Mouse (Mus musculus) forebrain, embryonic 12.5 days (tissue): Measurements from ENCODE around the gene Olfr74. TPM values are rescaled to one million over a fixed set of nuclear protein-coding genes. Genes with fewer than 3 reads are reported as not detected.
"Not testable (repeated sequence)": the region's sequence is repeated elsewhere in the genome, so short reads cannot be mapped to it uniquely, and the experiment has no call there.

Source experiments
- ATAC-seq: fragments of 200-750 bp; cut with Nextera tagmentation; 2 replicates; pipeline ENCODE4 v1.8.0; 2017; ENCODE audit warnings: moderate TSS enrichment; ENCODE audit not compliant: low FRiP score
- H3K27ac ChIP-seq: fragments of 300-500 bp; sonication (generic); 2 replicates; pipeline ENCODE4 v1.5.1; 2016; ENCODE audit warnings: mild to moderate bottlenecking
- H3K27me3 ChIP-seq: fragments of 300-500 bp; sonication (generic); 2 replicates; pipeline ENCODE4 v1.6.1; 2016; ENCODE audit warnings: mild to moderate bottlenecking
- H3K36me3 ChIP-seq: fragments of 300-500 bp; sonication (generic); replicated peaks from 2 replicates; pipeline ENCODE4 v1.6.1; 2016; ENCODE audit warnings: mild to moderate bottlenecking
- H3K4me1 ChIP-seq: fragments of 300-500 bp; sonication (generic); 2 replicates; pipeline ENCODE4 v1.6.1; 2016
- H3K4me2 ChIP-seq: fragments of 300-500 bp; sonication (generic); 2 replicates; pipeline ENCODE4 v1.6.1; 2016; ENCODE audit warnings: mild to moderate bottlenecking, moderate library complexity
- H3K4me3 ChIP-seq: fragments of 300-500 bp; sonication (generic); replicated peaks from 2 replicates; pipeline ENCODE4 v1.5.1; 2016; ENCODE audit warnings: mild to moderate bottlenecking
- H3K9ac ChIP-seq: fragments of 300-500 bp; sonication (generic); 2 replicates; pipeline ENCODE4 v1.6.1; 2016; ENCODE audit warnings: mild to moderate bottlenecking
- H3K9me3 ChIP-seq: fragments of 300-500 bp; sonication (generic); 2 replicates; pipeline ENCODE4 v1.6.1; 2016
- WGBS: fragments of 180-500 bp; shearing (Covaris S2); methylation state at CpG from one replicate; pipeline ENCODE4 v1.1.7; 2016; 5-methylcytosine and 5-hydroxymethylcytosine counted together
- polyA plus RNA-seq: library from polyadenylated mRNA; unstranded; fragments of >200 nt; fragmentation: Nextera tagmentation; extraction: Ambion mirVana; gene quantifications from 2 replicates; pipeline ENCODE4 v1.2.1, GENCODE M21; 2016

Gene Olfr74
- not detected in 2 replicates for polyA plus RNA-seq

GRCm38 (mm10) chr2:87974563-87974962 lies at the start of gene Olfr74:
TSS of gene Olfr74 (minus strand) at chr2:87974663.
- 80% methylated on average over 3 of the region's 3 CpGs for WGBS
- ATAC-seq = no peak
- H3K4me3 ChIP-seq = no peak within 1 kb of the TSS
- no peaks in the 10 kb centered on the region for H3K4me1 ChIP-seq
- H3K36me3 ChIP-seq = no peaks in the 10 kb centered on the region
- H3K4me2 ChIP-seq = no peak within 1 kb of the TSS
- H3K9me3 ChIP-seq = no peaks in the 10 kb centered on the region
- no peak within 1 kb of the TSS for H3K9ac ChIP-seq
- no peaks in the 10 kb centered on the region for H3K27me3 ChIP-seq
- no peak within 1 kb of the TSS for H3K27ac ChIP-seq

- ATAC-seq, H3K9me3 ChIP-seq, H3K4me2 ChIP-seq, H3K4me3 ChIP-seq, H3K4me1 ChIP-seq, H3K36me3 ChIP-seq, H3K9ac ChIP-seq, H3K27me3 ChIP-seq, H3K27ac ChIP-seq: not testable (repeated sequence)
- 89% methylated on average over 1 of the region's 1 CpGs for WGBS
These were observed 48.0 kb upstream of the Olfr74 start, which contains the start of gene Olfr1161 for GRCm38 (mm10) chr2:88022474-88022873. TSS of gene Olfr1161 (plus strand) at chr2:88022774.

GRCm38 (mm10) chr2:88007515-88008318 lies 33.3 kb upstream of the Olfr74 start, which contains the start of gene Olfr1160:
TSS of gene Olfr1160 (minus strand) at chr2:88008268.
- H3K4me1 ChIP-seq = no peaks in the 10 kb centered on the region
- H3K4me3 ChIP-seq = no peak within 1 kb of the TSS
- H3K9me3 ChIP-seq = no peaks in the 10 kb centered on the region
- no peaks in the 10 kb centered on the region for H3K27me3 ChIP-seq
- H3K9ac ChIP-seq = no peak within 1 kb of the TSS
- H3K4me2 ChIP-seq = no peak within 1 kb of the TSS
- no peaks in the 10 kb centered on the region for H3K36me3 ChIP-seq
- H3K27ac ChIP-seq = no peak within 1 kb of the TSS
- no peak for ATAC-seq

GRCm38 (mm10) chr2:87989813-87990212 lies 15.3 kb upstream of the Olfr74 start, which contains the start of gene Olfr1158:
TSS of gene Olfr1158 (plus strand) at chr2:87990113.
- Histone ChIP-seq H3K9ac (no peak within 1 kb of the TSS), H3K4me1 (no peaks in the 10 kb centered on the region), H3K27me3 (no peaks in the 10 kb centered on the region), H3K9me3 (no peaks in the 10 kb centered on the region), H3K27ac (no peak within 1 kb of the TSS), H3K36me3 (no peaks in the 10 kb centered on the region), H3K4me2 (no peak within 1 kb of the TSS), H3K4me3 (no peak within 1 kb of the TSS)
- ATAC-seq = no peak

GRCm38 (mm10) chr2:87968199-87968598 lies 6.3 kb downstream of the Olfr74 start, which contains the start of gene Olfr1157:
TSS of gene Olfr1157 (minus strand) at chr2:87968299.
- no peak for ATAC-seq
- Histone ChIP-seq H3K9ac (no peak within 1 kb of the TSS), H3K27me3 (no peaks in the 10 kb centered on the region), H3K36me3 (no peaks in the 10 kb centered on the region), H3K4me2 (no peak within 1 kb of the TSS), H3K27ac (no peak within 1 kb of the TSS), H3K4me1 (no peaks in the 10 kb centered on the region), H3K4me3 (no peak within 1 kb of the TSS), H3K9me3 (no peaks in the 10 kb centered on the region)
- 92% methylated on average over 4 of the region's 4 CpGs for WGBS

- no peaks in the 10 kb centered on the region for H3K27me3 ChIP-seq
- no peaks in the 10 kb centered on the region for H3K4me1 ChIP-seq
- no peak for ATAC-seq
- no peaks in the 10 kb centered on the region for H3K9me3 ChIP-seq
- H3K36me3 ChIP-seq = no peaks in the 10 kb centered on the region
- H3K4me2 ChIP-seq = no peak within 1 kb of the TSS
- no peak within 1 kb of the TSS for H3K4me3 ChIP-seq
- H3K9ac ChIP-seq = no peak within 1 kb of the TSS
- H3K27ac ChIP-seq = no peak within 1 kb of the TSS
These were observed 21.5 kb downstream of the Olfr74 start, which contains the start of gene Olfr1156 for GRCm38 (mm10) chr2:87953000-87953399. TSS of gene Olfr1156 (minus strand) at chr2:87953100.

- Histone ChIP-seq H3K9me3 (no peaks in the 10 kb centered on the region), H3K4me1 (no peaks in the 10 kb centered on the region), H3K36me3 (no peaks in the 10 kb centered on the region), H3K27me3 (no peaks in the 10 kb centered on the region), H3K4me2 (no peak within 1 kb of the TSS), H3K4me3 (no peak within 1 kb of the TSS), H3K9ac (no peak within 1 kb of the TSS), H3K27ac (no peak within 1 kb of the TSS)
- 88% methylated on average over 1 of the region's 1 CpGs for WGBS
- no peak for ATAC-seq
These were observed 29.4 kb downstream of the Olfr74 start, which contains the start of gene Olfr1155 for GRCm38 (mm10) chr2:87945037-87945436. TSS of gene Olfr1155 (minus strand) at chr2:87945137.

Other genes with a start within 250 kb of the Olfr74 start
- gene Olfr1138, start 234.7 kb downstream of the Olfr74 start, polyA plus RNA-seq = not detected in 2 replicates
- gene Olfr1140, start 230.9 kb downstream of the Olfr74 start, polyA plus RNA-seq = not detected in 2 replicates
- gene Olfr1141, start 220.7 kb downstream of the Olfr74 start, polyA plus RNA-seq = not detected in 2 replicates
- not detected in 2 replicates for gene Olfr152, start 195.2 kb downstream of the Olfr74 start, polyA plus RNA-seq
- gene Olfr1143, start 174.1 kb downstream of the Olfr74 start, polyA plus RNA-seq = not detected in 2 replicates
- not detected in 2 replicates for gene Olfr1145, start 164.8 kb downstream of the Olfr74 start, polyA plus RNA-seq
- not detected in 2 replicates for gene Olfr1148, start 144.1 kb downstream of the Olfr74 start, polyA plus RNA-seq
- gene Olfr1150-ps1, start 130.7 kb downstream of the Olfr74 start, polyA plus RNA-seq = not detected in 2 replicates
- not detected in 2 replicates for gene Olfr1151, start 118.8 kb downstream of the Olfr74 start, polyA plus RNA-seq
- gene Olfr1152, start 108.2 kb downstream of the Olfr74 start, polyA plus RNA-seq = not detected in 2 replicates
- not detected in 2 replicates for gene Olfr1153, start 79.7 kb downstream of the Olfr74 start, polyA plus RNA-seq
- not detected in 2 replicates for gene Olfr1154, start 69.5 kb downstream of the Olfr74 start, polyA plus RNA-seq
- not detected in 2 replicates for gene Olfr1155, start 29.5 kb downstream of the Olfr74 start, polyA plus RNA-seq
- not detected in 2 replicates for gene Olfr1156, start 21.6 kb downstream of the Olfr74 start, polyA plus RNA-seq
- gene Olfr1157, start 6.4 kb downstream of the Olfr74 start, polyA plus RNA-seq = not detected in 2 replicates
- gene Olfr1158, start 15.4 kb upstream of the Olfr74 start, polyA plus RNA-seq = not detected in 2 replicates
- not detected in 2 replicates for gene Olfr1160, start 33.6 kb upstream of the Olfr74 start, polyA plus RNA-seq
- gene Olfr1161, start 48.1 kb upstream of the Olfr74 start, polyA plus RNA-seq = not detected in 2 replicates
- gene Olfr73, start 63.0 kb upstream of the Olfr74 start, polyA plus RNA-seq = not detected in 2 replicates
- gene Olfr1162, start 76.5 kb upstream of the Olfr74 start, polyA plus RNA-seq = not detected in 2 replicates
- not detected in 2 replicates for gene Olfr1163, start 97.2 kb upstream of the Olfr74 start, polyA plus RNA-seq
- gene Olfr1164, start 119.3 kb upstream of the Olfr74 start, polyA plus RNA-seq = not detected in 2 replicates
- gene Olfr1166, start 153.6 kb upstream of the Olfr74 start, polyA plus RNA-seq = not detected in 2 replicates
- not detected in 2 replicates for gene Olfr1167, start 180.5 kb upstream of the Olfr74 start, polyA plus RNA-seq
- not detected in 2 replicates for gene Olfr1168, start 207.2 kb upstream of the Olfr74 start, polyA plus RNA-seq